Mouse (Mus musculus): Measurements from ENCODE around the gene Prss53.
"Not testable (repeated sequence)": the region's sequence is repeated elsewhere in the genome, so short reads cannot be mapped to it uniquely, and the experiment has no call there.

Prss53 gene

DNA sequence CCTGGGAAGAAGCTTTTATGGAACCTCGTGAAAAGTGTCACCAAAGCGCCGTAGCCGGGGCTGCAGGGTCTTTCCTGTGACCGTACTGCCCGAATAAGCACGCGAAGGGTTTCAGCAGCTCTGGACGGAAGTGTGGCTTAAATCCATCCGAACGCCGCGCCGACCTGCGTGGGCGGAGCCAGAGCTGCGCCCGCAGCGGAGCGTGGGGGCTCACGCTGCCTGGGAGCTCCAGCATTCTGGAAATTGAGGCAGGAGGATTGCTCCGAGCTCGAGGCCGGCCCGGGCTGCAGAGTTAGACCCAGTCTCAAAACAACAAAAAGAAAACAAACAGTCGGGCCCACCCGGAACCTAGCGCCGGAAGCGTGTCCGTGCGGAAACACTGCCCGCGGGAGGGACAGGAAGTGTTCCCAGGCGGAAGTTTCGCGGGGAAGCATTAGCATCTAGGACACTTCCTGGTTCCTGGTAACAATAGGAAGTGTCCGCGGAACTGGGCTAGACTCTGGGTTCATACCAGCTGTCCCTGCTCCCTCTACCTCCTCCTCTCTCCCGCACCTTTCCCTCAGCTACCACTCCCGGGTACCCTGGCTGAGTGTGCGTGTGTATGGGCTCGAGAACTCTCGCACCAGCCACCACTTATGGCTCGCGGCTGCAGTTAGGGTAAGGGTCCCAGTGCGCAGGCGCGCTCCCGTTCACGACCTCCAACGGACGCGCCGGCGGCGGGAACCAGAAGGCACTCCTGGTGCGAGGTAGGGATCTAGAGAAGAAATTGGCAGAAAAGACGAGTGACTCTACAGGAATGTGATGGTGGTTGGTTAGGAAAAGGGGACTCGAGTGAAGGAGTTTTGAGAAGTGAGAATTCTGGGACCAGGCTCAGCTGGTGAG lies 14.1 kb downstream of the Prss53 start, which contains the start of gene Zfp668:
Zfp668 (minus strand) TSS at position 362 of the 882 bp plus-strand sequence.
- in situ Hi-C loops (cut with MboI; ENCODE audit: unreplicated experiment in 2 of 2), result no loop called here

GRCm38 (mm10) chr7:127876041-127876466 lies 14.7 kb downstream of the Prss53 start, which contains the start of gene Zfp646:
TSS of gene Zfp646 (plus strand) at chr7:127876221.
- in situ Hi-C loops (cut with MboI; ENCODE audit: unreplicated experiment in 2 of 2), result no loop called here

- in situ Hi-C loops (cut with MboI; ENCODE audit: unreplicated experiment in 2 of 2), result no loop called here
Observed at GRCm38 (mm10) chr7:127875627-127876001, 15.2 kb downstream of the Prss53 start.

GRCm38 (mm10) chr7:127874812-127875626 lies 15.8 kb downstream of the Prss53 start:
- in situ Hi-C loops (cut with MboI; ENCODE audit: unreplicated experiment in 2 of 2), result no loop called here

DNA sequence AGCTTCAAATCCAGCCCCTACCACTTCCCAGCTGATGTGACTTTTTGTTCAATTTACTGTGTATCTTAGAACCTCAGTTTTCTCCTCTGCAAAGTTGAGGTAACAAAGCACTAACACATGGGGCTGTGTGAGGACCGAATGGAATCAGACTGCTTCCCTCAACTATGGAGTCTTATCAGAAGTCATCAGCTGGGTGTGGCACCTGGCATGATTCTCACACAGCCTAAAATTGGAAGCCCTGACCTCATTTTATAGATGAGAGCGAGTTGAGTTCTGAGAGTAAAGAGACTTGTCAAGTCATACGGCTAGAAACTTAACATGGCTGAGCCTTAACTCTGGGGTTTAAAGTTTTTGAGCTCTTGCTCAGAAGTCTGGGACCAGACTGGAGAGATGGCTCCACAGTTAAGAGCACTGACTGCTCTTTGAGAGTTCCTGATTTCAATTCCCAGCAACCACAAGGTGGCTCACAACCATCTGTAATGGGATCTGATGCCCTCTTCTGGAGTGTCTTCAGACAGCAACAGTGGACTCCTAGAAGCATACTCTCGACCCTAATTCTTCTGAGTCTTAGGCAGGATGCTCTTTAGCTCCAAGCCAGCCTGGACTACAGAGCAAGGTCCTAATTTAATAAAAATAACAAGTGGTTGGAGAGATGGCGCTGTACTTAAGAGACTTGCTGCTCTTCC lies 20.5 kb downstream of the Prss53 start:
- in situ Hi-C loops (cut with MboI; ENCODE audit: unreplicated experiment in 2 of 2), result no loop called here

DNA sequence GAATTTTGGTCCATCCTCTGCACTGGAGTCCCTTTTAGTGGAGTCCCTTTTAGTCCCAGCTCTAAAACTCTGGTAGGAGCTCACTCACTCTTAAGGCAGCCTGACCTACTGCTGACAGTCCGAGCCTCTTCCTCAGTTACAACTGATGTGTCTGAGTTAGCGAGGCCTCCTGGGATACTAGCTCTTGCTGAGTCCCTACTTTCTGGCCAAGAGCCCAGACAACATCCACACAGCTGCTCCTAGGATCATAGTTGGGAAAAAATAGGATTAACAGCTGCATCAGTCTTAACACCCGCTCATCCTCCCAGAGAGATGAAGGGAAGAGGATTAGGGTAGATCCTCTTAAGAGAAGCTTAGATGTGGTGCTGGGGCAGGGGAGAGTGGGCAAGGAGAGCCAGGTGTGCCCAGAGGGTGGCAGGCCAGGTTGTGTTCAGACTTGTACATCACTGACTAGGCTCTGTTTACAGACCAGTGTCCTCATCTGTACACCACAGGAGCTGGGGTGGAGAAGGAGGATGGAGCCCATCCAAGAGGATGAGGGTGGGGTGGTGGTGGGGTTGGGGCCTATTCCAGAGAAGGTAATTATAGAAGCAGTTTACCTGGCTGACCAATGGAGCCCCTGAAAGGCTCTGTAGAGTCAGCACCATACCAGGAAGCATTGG lies 21.5 kb downstream of the Prss53 start:
- in situ Hi-C loops (cut with MboI; ENCODE audit: unreplicated experiment in 2 of 2), result no loop called here

DNA sequence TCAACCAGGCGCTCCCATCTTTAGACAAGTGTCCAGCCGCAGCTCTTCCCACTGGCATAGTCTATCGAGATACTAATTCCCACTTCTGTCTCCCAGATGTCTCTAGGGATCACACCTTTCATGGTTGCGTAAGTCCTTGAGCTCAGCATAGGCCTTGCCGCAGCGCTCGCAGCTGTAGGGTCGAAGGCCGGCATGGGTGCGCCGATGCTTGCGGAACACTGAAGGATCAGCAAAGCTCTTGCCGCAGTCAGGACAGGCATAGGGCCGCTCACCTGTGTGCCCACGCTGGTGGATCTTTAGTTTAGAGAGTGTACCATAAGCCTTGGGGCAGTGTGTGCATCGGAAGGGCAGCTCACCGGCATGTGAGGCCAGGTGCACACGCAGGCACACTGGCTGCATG lies 23.1 kb downstream of the Prss53 start:
- in situ Hi-C loops (cut with MboI; ENCODE audit: unreplicated experiment in 2 of 2), result no loop called here

- in situ Hi-C loops (cut with MboI; ENCODE audit: unreplicated experiment in 2 of 2), result no loop called here
Observed at GRCm38 (mm10) chr7:127866434-127866833, 24.3 kb downstream of the Prss53 start.

DNA sequence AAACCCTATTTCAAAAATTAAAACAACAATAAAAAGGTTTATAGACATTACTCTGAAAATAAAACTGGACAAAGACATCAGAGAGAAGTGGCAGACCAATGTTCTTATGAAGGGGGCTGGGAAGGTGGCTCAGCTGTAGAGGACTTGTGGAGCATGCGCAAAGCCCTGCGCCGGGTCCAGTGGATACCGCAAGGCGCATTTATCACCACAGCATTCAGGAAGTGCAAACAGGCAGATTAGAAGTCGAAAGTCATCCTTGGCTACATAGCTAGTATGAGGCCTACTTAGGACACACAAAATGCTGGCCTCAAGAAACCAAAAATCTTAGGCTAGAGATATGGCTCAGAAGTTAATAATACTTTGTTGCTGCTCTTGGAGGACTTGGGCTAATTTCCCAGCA lies 32.5 kb downstream of the Prss53 start:
- in situ Hi-C loops (cut with MboI; ENCODE audit: unreplicated experiment in 2 of 2), result no loop called here

DNA sequence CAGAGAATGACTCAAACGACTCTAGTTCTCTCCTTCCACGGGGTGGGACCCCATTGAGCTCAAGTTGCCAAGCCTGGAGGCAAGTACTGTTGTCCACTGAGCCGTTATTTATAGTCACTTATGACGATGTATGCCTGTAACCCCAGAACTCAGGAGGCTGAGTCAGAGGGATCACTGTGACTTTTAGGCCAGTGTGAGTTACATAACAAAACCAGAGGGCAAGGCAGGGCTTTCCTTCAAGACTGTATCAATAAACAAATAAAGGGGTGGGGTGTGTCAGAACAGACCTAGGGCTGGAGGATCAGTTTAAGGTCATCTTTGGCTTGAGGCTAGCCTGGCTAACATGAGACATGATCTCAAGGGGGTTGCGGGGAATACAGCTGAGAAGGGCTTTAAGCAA lies 39.9 kb downstream of the Prss53 start:
- in situ Hi-C loops (cut with MboI; ENCODE audit: unreplicated experiment in 2 of 2), result no loop called here

DNA sequence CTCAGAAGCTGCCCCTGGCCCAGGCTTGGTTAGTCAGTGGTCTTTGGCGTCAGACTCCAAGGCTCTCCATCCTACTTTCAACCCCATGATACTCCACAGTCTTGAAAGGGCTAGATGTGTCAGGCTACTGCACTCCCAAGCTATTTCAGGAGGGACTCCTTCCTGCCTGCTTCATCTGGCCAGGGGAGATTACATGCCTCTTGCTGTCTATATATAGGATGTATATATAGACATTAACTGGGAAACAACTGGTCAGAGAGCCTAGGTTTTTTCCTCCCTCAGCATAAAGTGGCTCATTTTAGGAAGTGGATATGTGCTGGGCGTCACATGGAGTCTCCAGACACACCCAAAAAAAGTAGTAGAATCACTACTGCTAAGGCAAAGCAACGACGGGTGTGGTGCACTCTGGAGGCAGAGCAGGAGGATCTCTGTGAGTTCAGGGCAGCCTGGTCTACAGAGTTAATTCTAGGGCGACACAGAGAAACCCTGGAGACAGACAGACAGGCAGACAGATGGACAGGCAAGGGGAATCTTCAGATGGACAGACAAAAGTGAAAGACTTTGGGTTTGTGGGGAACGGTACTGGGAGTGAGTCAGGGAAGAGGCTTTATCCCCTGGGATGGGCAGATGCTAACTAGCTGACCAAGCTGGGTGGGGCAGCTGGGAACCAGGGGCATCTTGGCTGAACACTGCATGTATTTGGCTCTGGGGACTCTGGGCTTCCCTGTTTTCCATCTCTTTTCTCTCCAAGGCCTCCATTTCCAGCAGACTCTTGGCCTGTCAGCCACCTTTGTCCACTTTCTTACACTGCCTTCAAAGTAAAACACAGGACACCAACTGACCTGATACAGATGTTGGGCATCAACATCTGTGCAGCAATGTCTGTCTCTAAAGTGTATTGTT lies 40.5 kb downstream of the Prss53 start:
- in situ Hi-C loops (cut with MboI; ENCODE audit: unreplicated experiment in 2 of 2), result no loop called here

- in situ Hi-C loops (cut with MboI; ENCODE audit: unreplicated experiment in 2 of 2), result no loop called here
Observed at GRCm38 (mm10) chr7:127842001-127842718, 48.6 kb downstream of the Prss53 start.

DNA sequence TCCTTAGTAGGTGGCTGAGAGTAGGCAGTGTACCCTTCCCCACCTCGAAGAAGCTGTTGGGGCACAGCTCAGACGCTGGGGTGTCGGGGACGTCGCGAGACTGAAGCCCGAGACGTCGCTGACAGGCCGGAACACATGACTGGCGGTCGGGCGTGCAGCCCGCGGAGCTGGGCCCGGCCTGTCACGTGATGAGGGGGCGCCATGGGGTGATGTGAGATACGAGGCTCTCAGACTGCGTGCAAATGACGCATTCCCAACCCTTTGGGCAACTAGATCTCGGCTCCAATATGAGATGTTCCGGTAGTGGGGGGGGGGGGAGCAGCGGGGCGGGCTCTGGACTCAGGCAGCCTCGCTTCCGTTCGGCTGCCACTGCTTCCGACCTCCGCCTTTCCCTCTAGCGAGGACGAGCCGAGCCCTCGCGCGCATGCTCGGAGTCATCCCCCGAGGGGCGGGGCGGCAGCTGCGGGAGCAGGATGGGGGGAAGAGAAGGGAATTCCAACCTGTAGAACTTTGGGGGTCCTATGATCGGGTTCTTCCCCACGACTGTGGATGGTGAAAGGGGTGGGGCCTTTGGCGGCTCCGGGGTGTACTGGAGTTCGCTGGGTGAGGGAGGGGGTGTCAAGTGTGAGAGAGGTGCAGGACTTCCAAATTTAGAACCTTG lies 49.3 kb downstream of the Prss53 start:
- in situ Hi-C loops (cut with MboI; ENCODE audit: unreplicated experiment in 2 of 2), result no loop called here

DNA sequence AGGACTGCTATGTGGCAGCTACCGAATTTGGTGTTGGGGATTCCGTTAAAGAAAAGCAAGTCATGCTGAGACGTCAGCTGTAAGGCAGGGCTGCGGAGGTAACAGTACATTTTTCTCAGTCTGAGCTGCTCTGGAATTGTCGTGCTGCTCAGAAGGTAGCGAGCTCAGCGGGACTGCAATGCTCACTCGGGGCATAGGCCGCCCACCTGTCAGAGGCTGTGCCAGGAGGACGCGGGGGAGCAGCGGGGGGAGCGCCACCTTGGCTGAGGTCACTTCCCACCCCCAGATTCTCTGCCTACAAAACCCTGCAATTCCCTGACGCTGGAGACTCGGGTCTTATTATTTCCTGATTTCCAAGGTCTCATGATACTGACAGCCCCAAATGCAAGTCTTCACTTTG lies 49.9 kb downstream of the Prss53 start:
- in situ Hi-C loops (cut with MboI; ENCODE audit: unreplicated experiment in 2 of 2), result no loop called here

- in situ Hi-C loops (cut with MboI; ENCODE audit: unreplicated experiment in 2 of 2), result not testable (repeated sequence)
Observed at GRCm38 (mm10) chr7:127840031-127840430, 50.7 kb downstream of the Prss53 start.

DNA sequence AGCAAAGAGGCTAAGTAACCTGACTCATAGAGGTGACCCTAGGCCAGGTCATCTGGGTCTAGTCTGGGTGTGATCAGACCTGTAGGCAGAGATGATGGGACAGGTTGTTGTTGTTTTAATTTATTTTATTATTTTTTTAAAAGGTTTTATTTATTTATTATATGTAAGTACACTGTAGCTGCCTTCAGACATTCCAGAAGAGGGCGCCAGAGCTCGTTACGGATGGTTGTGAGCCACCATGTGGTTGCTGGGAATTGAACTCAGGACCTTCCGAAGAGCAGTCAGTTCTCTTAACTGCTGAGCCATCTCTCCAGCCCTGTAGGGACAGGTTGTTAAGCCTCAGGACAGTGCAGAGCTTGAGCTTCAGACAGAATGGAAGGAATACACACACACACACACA lies 52.9 kb downstream of the Prss53 start:
- in situ Hi-C loops (cut with MboI; ENCODE audit: unreplicated experiment in 2 of 2), result not testable (repeated sequence)

DNA sequence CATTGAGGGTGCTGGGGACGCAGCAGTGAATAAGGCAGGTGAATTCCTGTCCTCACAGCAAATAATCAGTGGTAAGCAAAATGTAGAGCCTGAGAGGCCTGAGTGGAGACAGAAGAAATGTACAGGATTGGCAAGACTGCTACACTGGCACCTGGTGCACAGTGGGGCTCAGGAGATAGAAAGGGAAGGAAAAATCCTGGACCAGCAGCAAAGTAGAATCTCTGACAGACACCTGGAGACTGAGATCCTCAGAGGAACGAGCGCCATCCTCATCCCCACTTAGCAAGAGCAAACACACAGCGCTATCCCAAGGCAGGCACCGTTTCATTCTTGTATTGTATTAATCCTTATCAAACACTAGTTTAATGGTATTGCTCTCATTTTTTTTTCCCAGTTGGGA lies 53.3 kb downstream of the Prss53 start:
- in situ Hi-C loops (cut with MboI; ENCODE audit: unreplicated experiment in 2 of 2), result no loop called here

Data from v-Abl transformed pro-B cells (cell line).